Mouse (Mus musculus): ENCODE data around the gene Vmn2r28. TPM values are rescaled to one million over a fixed set of nuclear protein-coding genes. Genes with fewer than 3 reads are reported as not detected.
"Not testable (repeated sequence)": the region's sequence is repeated elsewhere in the genome, so short reads cannot be mapped to it uniquely, and the experiment has no call there.

The Vmn2r28 gene
- polyA plus RNA-seq (2015; fragmentation: Nextera tagmentation; extraction: Ambion mirVana), result not detected in 2 replicates

DNA sequence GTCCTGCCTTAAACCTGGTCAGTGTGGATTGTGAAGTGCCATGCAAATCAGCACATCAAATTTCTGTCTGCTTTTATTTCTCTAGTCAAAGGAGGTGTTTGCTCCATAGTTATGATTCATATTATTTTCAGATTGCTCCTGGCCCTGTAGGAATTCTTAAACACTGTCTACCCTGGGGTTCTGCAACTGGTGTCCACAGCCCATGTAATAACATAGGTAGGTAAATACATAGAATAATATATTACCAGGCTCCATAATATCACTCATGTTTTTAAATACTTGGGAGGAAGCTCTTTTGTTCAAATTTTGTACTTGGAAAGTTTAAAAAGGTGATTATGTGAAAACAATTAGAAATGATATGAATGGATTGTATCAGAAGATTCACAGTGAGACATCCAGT lies at the start of gene Vmn2r28:
Gene Vmn2r28, minus strand, starts transcription at position 101 of the 400 bp plus-strand sequence.
- ATAC-seq (ENCODE audit: low FRiP score); H3K9me3 ChIP-seq (replicated peaks); H3K4me1 ChIP-seq; H3K4me2 ChIP-seq; H3K36me3 ChIP-seq; H3K9ac ChIP-seq (replicated peaks); H3K4me3 ChIP-seq (replicated peaks); H3K27ac ChIP-seq (replicated peaks); H3K27me3 ChIP-seq (replicated peaks): not testable (repeated sequence)

DNA sequence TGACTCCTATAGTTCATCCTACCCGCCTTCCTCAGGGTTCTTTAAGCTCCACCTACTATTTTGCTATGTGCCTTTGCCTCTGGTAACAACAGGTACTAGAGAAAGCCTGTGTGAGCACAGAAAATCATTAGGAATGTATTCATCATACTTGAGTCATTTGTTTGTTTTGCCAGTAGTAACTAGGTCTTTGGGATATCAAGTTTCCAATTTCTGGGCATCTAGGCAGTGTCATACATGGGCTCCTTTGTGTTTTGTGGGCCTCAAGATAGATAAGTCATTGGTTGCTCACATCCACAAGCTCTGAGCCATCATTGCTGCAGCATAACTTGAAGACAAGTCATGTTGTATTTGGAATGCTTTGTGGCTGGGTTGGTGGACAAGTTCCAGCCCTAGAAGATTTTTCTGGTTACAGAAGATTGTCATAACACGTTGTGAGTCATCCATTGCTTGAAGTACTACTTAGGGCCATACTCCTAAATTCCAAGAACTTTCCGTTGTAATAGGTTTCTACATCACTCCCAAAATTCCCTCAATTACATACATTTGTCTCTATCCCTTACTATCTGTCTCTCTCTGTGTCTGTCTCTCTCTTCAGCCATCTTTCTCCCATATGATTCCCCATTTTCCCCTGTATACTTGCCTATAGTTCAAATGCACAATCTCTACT lies 47.1 kb upstream of the Vmn2r28 start:
- H3K4me2 ChIP-seq; H3K9ac ChIP-seq (replicated peaks); H3K27ac ChIP-seq (replicated peaks); ATAC-seq (ENCODE audit: low FRiP score); H3K27me3 ChIP-seq (replicated peaks); H3K9me3 ChIP-seq (replicated peaks); H3K36me3 ChIP-seq; H3K4me3 ChIP-seq (replicated peaks); H3K4me1 ChIP-seq: not testable (repeated sequence)
- 58% methylated on average over 3 of the region's 3 CpGs for WGBS

DNA sequence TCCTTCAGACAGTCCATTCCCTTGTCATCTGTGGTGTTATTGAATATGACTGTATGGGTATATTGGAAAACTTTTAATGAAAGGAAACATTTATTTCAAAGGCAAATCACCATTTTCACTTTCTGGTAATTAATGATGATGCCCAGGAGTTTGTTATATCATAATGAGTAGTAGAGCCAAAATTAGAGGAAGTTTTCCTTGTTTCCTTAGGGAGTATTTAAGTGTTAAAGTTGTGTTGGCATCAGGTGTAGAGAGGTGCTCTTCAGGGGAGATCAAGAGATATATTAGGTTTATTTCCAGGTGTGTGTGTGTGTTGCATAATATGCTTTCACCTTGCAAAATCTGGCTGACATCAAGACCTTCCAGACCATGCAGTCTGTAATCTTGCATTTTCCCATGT lies 37.1 kb downstream of the Vmn2r28 start, which contains the start of gene Vmn1r59:
Gene Vmn1r59, minus strand, starts transcription at position 101 of the 400 bp plus-strand sequence.
- Histone ChIP-seq H3K4me2 (no peak within 1 kb of the TSS), H3K9me3 (replicated peaks) (peaks cover 25% of the 10 kb centered on the region), H3K4me1 (no peaks in the 10 kb centered on the region), H3K9ac (replicated peaks) (no peak within 1 kb of the TSS), H3K27ac (replicated peaks) (no peak within 1 kb of the TSS), H3K36me3 (no peaks in the 10 kb centered on the region), H3K27me3 (replicated peaks) (no peaks in the 10 kb centered on the region), H3K4me3 (replicated peaks) (no peak within 1 kb of the TSS)
- no peak for ATAC-seq (ENCODE audit: low FRiP score)

DNA sequence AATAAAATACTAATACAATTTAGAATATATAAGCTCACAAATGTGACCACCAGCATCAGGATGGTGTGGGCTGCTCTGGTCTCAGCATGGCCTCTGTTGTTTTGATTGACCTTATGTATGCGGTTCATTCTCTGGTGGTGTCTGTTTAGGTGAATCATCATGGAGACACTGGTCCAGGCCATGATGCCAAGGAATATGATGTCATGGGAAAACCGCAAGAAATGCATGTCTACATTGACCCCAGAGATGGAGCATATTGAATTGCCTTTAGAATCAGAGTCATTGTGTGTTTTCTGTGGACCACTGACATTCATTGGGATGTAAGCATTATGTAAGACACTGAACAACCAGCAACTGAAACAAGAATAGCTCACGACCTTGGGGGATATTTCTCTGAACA lies 39.7 kb downstream of the Vmn2r28 start:
- peaks cover 23% of the 10 kb centered on the region for H3K9me3 ChIP-seq (replicated peaks)
- ATAC-seq (ENCODE audit: low FRiP score); H3K27ac ChIP-seq (replicated peaks); H3K9ac ChIP-seq (replicated peaks); H3K27me3 ChIP-seq (replicated peaks); H3K4me2 ChIP-seq; H3K36me3 ChIP-seq; H3K4me1 ChIP-seq; H3K4me3 ChIP-seq (replicated peaks): not testable (repeated sequence)
- 78% methylated on average over 3 of the region's 3 CpGs for WGBS

DNA sequence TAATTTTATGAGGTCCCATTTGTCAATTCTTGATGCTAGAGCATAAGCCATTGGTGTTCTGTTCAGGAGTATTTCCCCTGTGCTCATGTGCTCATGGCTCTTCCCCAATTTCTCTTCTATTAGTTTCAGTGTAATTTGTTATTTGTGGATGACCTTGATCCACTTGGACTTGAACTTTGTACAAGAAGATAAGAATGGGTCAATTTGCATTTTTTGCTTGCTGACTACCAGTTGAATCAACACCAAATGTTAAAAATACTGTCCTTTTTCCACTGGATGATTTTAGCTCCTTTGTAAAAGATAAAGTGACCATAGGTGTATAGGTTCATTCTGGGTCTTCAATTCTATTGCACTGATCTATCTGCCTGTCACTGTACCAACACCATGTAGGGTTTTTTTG lies 45.1 kb downstream of the Vmn2r28 start:
- H3K9ac ChIP-seq (replicated peaks), result no peak overlapping the region
- H3K4me3 ChIP-seq (replicated peaks), result no peak overlapping the region
- peaks cover 12% of the 10 kb centered on the region; the same call in 1 of the 2 replicates for H3K9me3 ChIP-seq (replicated peaks)
- ATAC-seq (ENCODE audit: low FRiP score), result no peak
- H3K36me3 ChIP-seq, result no peaks in the 10 kb centered on the region
- no peak overlapping the region for H3K27ac ChIP-seq (replicated peaks)
- H3K27me3 ChIP-seq (replicated peaks), result no peaks in the 10 kb centered on the region
- no peak overlapping the region for H3K4me2 ChIP-seq
- H3K4me1 ChIP-seq, result no peaks in the 10 kb centered on the region

Other genes with a start within 250 kb of the Vmn2r28 start
- not detected in 2 replicates for gene Gm5065, start 143.4 kb downstream of the Vmn2r28 start, polyA plus RNA-seq (2015; fragmentation: Nextera tagmentation; extraction: Ambion mirVana)
- gene Nlrp2, start 142.9 kb downstream of the Vmn2r28 start, polyA plus RNA-seq (2015; fragmentation: Nextera tagmentation; extraction: Ambion mirVana), result not detected in 2 replicates
- gene Vmn1r58, start 80.6 kb downstream of the Vmn2r28 start, polyA plus RNA-seq (2015; fragmentation: Nextera tagmentation; extraction: Ambion mirVana), result not detected in 2 replicates
- not detected in 2 replicates for gene Vmn1r59, start 37.2 kb downstream of the Vmn2r28 start, polyA plus RNA-seq (2015; fragmentation: Nextera tagmentation; extraction: Ambion mirVana)
- gene Vmn1r60, start 53.4 kb upstream of the Vmn2r28 start, polyA plus RNA-seq (2015; fragmentation: Nextera tagmentation; extraction: Ambion mirVana), result not detected in 2 replicates
- gene Vmn1r61, start 119.3 kb upstream of the Vmn2r28 start, polyA plus RNA-seq (2015; fragmentation: Nextera tagmentation; extraction: Ambion mirVana), result not detected in 2 replicates
- not detected in 2 replicates for gene Vmn1r62, start 179.7 kb upstream of the Vmn2r28 start, polyA plus RNA-seq (2015; fragmentation: Nextera tagmentation; extraction: Ambion mirVana)

Measured in neural tube, embryonic 15.5 days (tissue).